Mouse (Mus musculus) cerebral cortex, adult 2 months (tissue): ENCODE results near the gene Txnrd2.

Source experiments
- WGBS: fragments of 180-500 bp; shearing (Covaris S2); methylation state at CpG from one replicate; pipeline ENCODE4 v1.1.7; 2018; 5-methylcytosine and 5-hydroxymethylcytosine counted together

The Txnrd2 gene

DNA sequence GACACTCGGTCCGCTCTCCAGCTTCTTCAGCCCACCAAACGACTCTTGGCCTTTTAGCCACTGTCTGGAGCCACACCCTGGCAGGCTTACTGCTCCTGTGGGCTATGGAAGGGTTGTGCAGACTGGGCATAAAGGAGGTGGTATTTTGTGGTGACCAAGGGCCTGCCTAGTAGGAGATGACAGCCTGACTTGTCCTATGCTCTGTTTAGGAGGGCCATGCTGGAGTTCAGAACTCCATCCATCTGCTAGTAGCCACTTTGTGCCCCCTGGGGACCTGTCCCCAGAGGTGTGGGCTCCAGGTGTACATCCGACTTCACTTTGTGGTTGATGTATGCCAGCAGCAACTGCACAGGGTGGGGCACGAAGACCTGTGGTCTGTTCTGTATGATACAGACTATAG lies 32.6 kb upstream of the Txnrd2 start:
- WGBS: 74% methylated on average over 5 of the region's 5 CpGs

DNA sequence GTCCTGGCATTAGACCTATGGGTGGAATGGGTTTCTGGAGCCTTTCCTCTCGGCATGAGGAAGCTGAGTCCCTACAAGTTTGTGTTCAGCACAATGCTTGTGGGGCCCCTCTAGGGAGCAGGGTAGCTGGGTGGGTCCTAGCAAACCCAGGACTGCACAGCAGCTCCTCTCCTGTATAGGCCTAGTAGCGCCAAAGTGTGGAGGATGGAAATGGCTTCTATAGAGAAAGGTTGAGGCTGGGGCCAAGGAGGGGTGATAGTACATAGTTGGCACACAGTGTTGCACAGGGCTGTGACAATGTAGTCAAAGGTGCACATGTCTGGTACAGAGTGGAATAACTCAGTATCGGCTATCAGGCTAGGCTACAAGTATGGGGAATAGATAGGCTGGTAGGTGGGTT lies 32.1 kb upstream of the Txnrd2 start:
- 91% methylated on average over 3 of the region's 3 CpGs for WGBS

DNA sequence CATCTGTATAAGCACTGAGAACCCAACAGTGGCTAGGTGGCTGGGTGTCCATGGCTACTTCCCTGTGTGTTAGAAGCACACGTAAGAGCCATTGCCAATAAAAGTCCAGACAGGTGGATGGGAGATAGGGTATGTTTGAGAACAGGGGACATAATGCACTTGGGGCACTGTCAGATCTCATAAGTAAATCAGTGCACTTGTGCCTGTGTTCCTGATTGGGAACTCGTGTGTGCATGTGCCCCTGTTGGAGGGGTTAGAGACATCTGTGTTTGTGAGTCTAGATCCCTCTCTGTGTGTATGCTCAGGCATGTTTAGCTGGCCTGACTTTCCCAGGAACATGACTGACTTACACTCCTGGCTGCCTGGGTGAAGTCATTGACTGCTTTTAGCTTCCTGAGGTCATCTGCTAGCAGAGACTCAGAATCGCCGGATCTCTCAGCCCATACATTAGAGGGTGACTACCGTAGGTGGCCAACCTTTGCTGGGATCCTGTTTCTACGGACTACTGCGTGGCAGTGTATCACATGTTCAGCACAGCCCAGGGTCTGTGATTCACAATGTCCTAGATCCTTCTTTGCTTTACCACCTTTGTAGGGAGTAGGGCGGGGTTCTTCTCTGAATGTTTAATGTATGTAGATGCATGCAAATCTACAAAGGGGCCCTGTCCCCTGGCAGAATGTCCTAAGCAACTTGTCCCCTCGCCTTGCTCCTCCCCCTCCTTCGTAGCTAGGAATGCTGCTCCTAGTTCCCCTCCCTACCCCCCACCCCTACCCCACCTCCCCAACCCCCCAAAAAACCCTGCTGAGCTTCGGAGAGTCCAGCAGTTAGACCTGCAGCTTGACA lies 31.2 kb upstream of the Txnrd2 start:
- 46% methylated on average over 11 of the region's 11 CpGs for WGBS

GRCm38 (mm10) chr16:18395620-18396036 lies 30.6 kb upstream of the Txnrd2 start:
- 57% methylated on average over 6 of the region's 7 CpGs for WGBS

GRCm38 (mm10) chr16:18396201-18396600 lies 30.0 kb upstream of the Txnrd2 start:
- 46% methylated on average over 2 of the region's 2 CpGs for WGBS

DNA sequence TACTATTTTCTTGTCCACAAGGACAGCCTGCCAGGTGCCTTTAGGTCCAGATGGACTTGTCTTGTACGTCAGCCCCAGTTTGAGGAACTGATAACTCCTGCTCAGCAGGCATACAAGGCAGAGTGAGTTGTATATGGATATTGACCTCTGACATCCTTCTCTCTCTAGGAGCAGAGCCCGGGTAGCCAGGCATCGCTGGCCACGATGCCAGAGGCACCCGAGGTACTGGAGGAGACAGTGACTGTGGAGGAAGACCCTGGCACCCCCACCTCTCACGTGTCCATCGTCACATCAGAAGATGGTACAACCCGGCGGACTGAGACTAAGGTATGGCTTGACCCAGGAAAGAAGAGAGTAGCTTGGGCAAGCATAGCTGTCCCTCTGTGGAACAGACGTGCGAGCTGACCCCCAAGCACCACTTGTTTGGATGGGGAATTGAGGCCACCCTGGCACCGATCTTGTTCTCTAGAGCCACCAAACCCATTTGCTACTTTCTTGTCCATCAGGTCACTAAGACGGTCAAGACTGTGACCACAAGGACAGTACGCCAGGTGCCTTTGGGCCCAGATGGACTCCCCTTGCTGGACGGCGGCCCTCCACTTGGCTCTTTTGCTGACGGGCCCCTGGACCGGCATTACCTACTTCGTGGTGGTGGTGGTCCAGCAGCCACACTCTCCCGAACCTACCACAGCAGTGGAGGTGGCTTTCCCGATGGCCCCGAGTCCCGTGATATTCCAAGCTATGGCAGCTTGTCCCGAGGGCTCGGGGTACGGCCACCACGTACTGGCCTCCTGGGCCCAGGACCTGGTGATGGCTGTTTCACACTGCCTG lies 29.2 kb upstream of the Txnrd2 start:
- WGBS: 95% methylated on average over 27 of the region's 27 CpGs

DNA sequence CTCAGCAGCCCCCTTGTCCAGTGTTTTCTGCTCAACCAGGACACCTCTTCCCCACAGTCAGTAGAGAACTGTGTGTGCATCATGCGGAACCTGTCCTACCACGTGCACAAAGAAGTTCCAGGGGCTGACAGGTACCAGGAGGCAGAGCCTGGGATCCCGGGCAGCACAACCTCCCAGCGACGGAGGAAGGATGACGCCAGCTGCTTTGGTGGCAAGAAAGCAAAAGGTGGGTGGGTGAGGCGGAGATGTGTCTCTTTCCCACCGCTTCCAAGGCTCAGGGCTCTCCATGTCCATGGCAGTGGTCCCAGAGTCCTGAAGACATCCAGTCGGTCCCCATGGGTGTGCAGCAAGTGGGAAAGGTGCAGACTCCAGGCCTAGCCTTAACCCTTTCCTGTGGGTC lies 26.2 kb upstream of the Txnrd2 start:
- WGBS: 46% methylated on average over 9 of the region's 9 CpGs

DNA sequence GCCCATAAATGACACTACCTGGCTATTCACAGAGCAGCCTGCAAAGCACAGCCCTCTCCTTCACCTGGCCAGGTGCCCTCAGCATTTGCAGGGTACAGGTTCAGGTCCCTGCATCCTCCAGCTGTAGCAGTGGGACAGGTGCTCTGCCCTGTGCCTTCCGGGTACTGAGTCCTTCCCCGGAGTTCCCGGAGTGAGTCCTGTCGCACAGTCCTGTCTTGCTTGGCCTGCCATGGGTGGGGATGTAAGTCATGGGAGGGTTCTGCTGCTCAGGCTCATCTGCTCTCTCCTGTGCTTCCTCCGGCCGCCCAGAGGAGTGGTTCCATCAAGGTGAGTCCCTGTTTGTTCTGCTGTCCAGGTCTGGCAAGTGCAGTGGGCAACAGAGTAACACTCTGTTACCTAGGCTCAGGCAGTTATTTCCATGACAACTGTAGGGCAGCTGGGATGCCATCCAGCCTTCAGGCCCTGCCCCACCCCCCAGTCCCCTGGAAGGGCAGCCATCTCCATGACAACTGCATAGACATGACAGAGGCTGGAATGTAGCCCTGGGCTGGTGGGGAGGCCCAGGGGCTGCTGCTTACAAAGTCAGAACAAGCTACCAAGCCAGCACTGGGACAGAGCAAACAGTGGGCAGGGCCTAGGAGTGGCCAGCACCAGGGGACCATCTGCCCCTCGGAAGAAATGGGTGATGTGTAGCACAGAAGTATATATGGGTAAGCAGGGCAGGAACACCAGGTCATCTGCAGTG lies 25.5 kb upstream of the Txnrd2 start:
- WGBS: 66% methylated on average over 7 of the region's 7 CpGs

DNA sequence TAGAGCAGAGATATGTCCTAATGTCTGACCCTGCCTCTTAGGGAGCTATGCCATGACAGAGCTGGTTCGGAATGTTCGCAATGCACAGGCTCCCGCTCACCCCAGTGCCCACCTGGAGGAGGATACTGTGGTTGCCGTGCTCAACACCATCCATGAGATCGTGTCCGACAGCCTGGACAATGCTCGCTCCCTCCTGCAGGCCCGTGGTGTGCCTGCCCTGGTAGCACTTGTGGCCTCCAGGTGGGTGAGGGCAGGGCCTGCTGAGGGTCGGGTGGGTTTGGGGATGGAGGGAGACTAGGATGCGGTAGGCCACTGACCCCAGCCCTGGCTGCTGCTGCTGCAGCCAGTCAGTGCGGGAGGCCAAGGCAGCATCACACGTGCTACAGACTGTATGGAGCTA lies 22.9 kb upstream of the Txnrd2 start:
- 93% methylated on average over 12 of the region's 12 CpGs for whole genome bisulfite sequencing

DNA sequence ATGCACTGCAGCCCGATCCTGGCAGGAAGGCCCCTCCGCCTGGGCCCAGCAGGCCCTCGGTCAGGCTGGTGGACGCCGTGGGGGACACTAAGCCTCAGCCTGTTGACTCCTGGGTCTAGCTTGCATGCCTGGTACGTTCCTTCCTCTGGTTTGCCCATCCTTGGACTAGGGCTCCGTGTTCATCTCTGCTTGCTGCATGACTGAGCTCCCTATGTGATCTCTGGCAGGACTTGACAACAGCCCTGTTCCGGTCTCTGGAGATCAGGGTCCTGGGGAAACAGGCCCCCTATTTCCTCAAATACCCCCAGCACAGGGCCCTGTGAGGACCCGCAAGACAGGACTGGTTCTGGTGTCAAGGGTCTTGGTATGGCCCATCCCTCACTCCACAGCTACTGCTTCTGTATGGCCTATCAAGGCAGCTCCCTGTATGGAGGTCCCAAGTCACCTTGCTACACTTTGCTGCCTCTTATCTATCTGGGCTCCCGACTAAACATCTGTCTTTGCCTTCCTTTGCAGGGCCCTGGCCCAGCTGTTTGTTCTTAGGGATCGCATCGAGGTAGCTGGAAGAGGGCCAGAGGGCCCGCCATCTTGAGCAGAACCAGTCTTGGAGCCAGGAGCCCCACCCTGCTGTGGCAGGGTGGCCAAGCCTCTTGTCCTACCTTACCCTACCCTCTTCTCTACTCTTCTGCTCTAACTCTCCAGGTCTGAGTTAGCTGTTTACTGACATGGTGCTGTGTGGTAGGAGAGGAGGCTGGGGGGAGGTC lies 20.9 kb upstream of the Txnrd2 start:
- 68% methylated on average over 13 of the region's 13 CpGs for WGBS

- 21% methylated on average over 2 of the region's 2 CpGs for WGBS
These were observed 20.3 kb upstream of the Txnrd2 start for GRCm38 (mm10) chr16:18405876-18406275.

DNA sequence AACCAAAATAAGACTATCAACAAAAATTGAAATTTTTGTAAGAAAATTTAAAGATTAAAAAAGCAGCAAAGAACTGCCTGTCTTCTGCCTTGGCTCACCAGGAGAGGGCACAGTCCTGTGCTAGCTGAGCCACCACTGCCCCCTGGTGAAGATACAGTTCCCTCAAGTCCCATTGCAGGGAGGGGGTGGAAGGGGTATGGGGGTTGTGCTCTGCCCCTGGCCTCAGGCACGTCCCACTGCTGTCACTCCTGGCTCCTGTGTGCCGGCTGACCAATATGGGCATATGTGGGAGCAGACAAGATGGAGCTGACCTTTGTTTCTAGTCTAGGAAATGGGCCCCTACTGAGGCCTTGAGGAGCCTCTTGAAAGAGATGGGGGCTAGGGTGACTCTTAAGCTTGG lies 19.9 kb upstream of the Txnrd2 start:
- WGBS: 3% methylated on average over 2 of the region's 2 CpGs

DNA sequence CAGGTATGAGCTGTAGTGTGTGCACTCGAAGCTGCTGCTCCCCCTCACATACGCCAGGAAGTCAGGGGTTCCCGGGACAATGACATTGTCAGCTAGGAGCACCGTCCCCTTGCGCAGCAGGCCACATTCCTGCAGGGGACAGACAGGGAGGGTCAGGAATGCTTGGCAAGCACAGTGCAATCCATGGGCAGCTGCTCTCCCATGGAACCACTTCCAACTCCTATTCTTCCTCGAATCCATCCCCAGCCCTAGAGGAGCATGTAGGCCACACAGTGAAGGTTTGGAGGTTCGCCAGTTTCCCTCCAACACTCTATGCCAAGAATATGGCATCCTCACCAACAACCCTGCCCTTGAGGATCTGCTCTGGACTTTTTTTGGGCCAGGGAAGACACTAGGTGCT lies 18.3 kb upstream of the Txnrd2 start:
- 45% methylated on average over 7 of the region's 7 CpGs for WGBS

DNA sequence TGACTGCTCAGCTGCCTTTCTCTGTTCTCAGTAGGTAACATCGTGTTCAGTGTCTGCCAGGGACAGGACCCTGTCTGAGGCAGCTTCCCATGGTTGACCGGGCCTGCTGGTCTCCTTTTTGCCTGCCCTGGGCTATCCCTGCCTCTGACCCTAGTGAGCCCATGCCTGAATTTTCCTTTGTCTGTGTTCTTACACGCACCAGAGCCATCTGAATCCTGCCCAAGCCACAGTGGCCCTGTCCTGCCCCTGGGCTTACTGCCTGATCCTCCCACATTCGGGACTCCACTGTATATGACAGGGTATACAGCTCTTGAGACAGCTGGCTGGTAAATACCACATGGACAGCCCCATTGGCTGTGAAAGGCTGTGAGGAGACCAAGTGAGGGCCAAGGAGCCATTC lies 16.4 kb upstream of the Txnrd2 start:
- WGBS: 71% methylated on average over 4 of the region's 4 CpGs

DNA sequence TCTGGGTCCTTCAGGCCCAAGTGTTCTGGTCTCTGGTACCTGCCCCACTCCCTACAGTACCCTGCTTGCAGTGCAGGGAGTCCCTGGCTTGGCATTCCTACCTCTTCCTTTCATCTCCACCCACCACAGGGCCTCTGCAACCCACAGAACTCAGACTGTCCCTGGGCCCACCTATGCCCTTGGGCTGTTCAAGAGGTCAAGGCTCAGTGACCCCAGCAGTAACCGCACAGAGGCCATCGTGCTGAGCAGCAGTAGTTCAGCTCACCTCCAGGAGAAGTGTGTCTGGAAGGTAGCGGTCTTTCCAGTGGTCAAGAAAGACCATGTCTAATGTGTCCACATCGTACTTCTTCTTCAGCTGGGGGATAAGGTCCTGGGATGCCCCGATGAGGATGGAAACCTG lies 15.8 kb upstream of the Txnrd2 start:
- WGBS: 92% methylated on average over 5 of the region's 5 CpGs

DNA sequence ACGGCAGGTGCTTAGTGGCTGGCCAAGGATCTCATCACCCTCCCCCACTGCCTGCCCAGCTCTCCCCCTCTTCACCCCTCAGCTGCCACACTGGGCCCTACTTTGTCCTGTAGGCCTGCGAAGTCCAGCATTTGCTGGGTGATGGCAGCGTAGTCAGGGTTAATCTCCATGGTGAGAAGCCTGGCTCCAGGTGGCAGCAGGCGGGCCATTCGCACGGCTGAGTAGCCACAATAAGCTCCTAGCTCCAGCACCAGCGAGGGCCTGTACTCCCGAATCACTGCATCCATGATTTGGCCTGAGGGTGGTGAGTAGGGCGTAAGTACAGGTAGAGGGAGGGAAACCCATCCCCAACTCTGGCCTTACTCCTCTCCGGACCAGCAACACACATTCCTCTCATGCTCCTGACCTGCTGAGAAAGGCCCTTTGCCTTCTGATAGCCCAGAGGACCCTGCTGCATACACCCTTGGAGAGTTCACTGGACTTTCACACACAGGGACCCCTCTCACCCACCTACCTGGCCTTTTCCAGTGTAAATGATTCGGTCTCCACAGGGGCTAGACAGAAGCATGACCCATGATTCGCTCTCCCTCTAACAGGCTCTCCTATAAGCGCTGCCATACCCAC lies 15.0 kb upstream of the Txnrd2 start:
- 75% methylated on average over 13 of the region's 13 CpGs for WGBS

- WGBS: 72% methylated on average over 12 of the region's 12 CpGs
These were observed 14.2 kb upstream of the Txnrd2 start for GRCm38 (mm10) chr16:18411802-18412476.

DNA sequence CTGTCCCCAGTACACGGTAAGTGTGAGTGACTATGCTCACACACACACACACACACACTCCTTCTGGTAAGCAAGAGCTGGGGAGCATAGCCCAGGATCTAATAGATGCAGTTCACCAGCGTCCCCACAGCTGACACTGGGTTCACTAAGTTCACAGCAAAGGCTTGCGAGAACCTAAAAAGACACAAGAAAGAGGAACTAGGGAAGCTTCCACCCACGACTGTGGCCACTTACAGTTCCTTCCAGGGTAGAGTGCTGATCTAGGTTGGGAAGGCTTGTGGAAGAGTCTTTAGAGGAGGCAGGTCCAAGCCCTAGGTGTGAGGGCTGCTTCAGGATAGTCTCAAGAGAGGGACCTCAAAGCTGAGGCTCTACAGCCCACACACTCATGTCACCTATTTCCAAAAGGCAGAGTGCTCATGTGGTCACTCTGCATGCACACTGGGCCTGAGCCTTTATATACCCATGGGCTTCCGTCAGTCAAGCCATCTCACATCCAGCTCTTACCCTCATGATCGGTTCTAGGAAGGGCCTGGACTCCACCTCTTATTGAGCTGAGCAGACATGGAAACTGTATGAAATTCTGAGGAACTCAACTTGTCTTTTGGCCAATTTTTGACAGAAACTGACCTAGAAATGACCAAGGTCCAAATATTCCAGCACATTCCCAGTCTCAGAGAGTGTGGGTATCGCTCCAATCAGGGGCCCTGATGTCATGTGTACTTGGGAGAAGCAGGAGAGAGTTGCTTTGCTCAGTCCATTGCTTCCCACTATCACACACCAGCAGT lies 13.0 kb upstream of the Txnrd2 start:
- 76% methylated on average over 7 of the region's 7 CpGs for WGBS

- WGBS: 25% methylated on average over 18 of the region's 18 CpGs
These were observed 10.0 kb upstream of the Txnrd2 start for GRCm38 (mm10) chr16:18416094-18416761.
